9 mouse cellular contexts compared by ENCODE assay signal in genomic region chr4:40846143-40846931, GRCm38 (mm10). TPM values are rescaled to one million over a fixed set of nuclear protein-coding genes. Genes with fewer than 3 reads are reported as not detected.
DNase-seq lines count a peak whose midpoint lies in the region; ATAC-seq lines count a peak whose summit lies in the region.
"Had no signal": no experiment of that assay in that cellular context is flagged by ENCODE, and none has a peak within 500 bp of the region (broad histone marks: within the 10 kb centered on the region; RNA-seq: fewer than 3 reads in every experiment).

No protein-coding gene starts in this region.

- peak; percentile 25 to 45 for DNase-seq in kidney, postnatal 36 days
- no peak for DNase-seq in kidney, postnatal 14 days
- DNase-seq in NIH3T3 (ENCODE audit: low read depth) = peak; percentile 71
- DNase-seq in layer of hippocampus, postnatal 14 days (ENCODE audit: low spot score in 2 of 2) = no peak
- DNase-seq in yolk sac, embryonic 10.5 days (ENCODE audit: low spot score) = no peak
- no peak for DNase-seq in thymus, postnatal 10 days (ENCODE audit: low spot score in 2 of 2)
- DNase-seq: thymus, postnatal 14 days had no signal

- ATAC-seq in granulocyte monocyte progenitor cell, adult 5-6 weeks (replicated peaks; ENCODE audit: poor library complexity, severe bottlenecking) = peak; percentile 10; the same call in 1 of the 2 replicates
- no peak for ATAC-seq in liver, embryonic 16.5 days (ENCODE audit: low read depth)

- H3K4me3 ChIP-seq in liver, embryonic 16.5 days (ENCODE audit: low read depth, low read length) = peak overlapping the region; percentile 9

- H3K4me1 ChIP-seq in liver, embryonic 16.5 days (ENCODE audit: control insufficient read depth, low read depth, low read length) = peaks cover 88% of the 10 kb centered on the region

- peak overlapping the region; percentile 38 for H3K9ac ChIP-seq in liver, embryonic 16.5 days (ENCODE audit: low read depth, low read length)

- peaks cover 4% of the 10 kb centered on the region for H3K36me3 ChIP-seq in liver, embryonic 16.5 days (ENCODE audit: control insufficient read depth, insufficient read depth)

- H3K4me2 ChIP-seq in liver, embryonic 16.5 days (ENCODE audit: low read depth, low read length) = peak overlapping the region; percentile 53

- no peaks in the 10 kb centered on the region for H3K9me3 ChIP-seq in liver, embryonic 16.5 days (replicated peaks; ENCODE audit: control insufficient read depth, low read length)

- H3K27ac ChIP-seq in liver, embryonic 16.5 days (ENCODE audit: low read length) = peak overlapping the region; percentile 96

- H3K27me3 ChIP-seq in liver, embryonic 16.5 days (ENCODE audit: control insufficient read depth, insufficient read depth, low read depth, low read length) = no peaks in the 10 kb centered on the region

- WGBS in liver, embryonic 16.5 days (ENCODE audit: insufficient replicate concordance) = 19% methylated on average over 7 of the region's 7 CpGs

RNA-seq across cellular contexts. Expression of gene B4galt1, which starts 7.5 kb away (rescaled TPM):
- 74.8 and 78.1 TPM in 2 replicates for total RNA-seq in granulocyte monocyte progenitor cell, adult 5-6 weeks (2014; fragmentation: Nextera tagmentation)
- 45.0 and 45.5 TPM in 2 replicates for total RNA-seq in granulocyte monocyte progenitor cell, adult 5-6 weeks (2017)
- 29.7 and 32.6 TPM in 2 replicates for polyA plus RNA-seq in liver, embryonic 16.5 days (2015; fragmentation: Nextera tagmentation; extraction: Ambion mirVana)
- total RNA-seq in layer of hippocampus, postnatal 14 days (2021) = 1 to 10 TPM; 6.2 to 8.5 TPM

Comparison
In these comparisons a context has a peak if more than half of its experiments do, and no peak if none do; other contexts are left out.
1. DNase-seq: peak in kidney, postnatal 36 days (2 of 2) and NIH3T3 (single experiment); none in kidney, postnatal 14 days (single experiment), layer of hippocampus, postnatal 14 days (0 of 2), yolk sac, embryonic 10.5 days (single experiment) and thymus, postnatal 10 days (0 of 2).
2. RNA of gene B4galt1, which starts 7.5 kb away (total RNA-seq): 45.0 to 78.1 TPM in granulocyte monocyte progenitor cell, adult 5-6 weeks; 6.2 to 8.5 TPM in layer of hippocampus, postnatal 14 days; every median in the first group is over 4 times any median in the second.